Mouse (Mus musculus) E14TG2a.4 (cell line): ENCODE data around the gene Mprip.

Experiments
- H3K27me3 ChIP-seq: 2 replicates; pipeline ENCODE4 v1.6.1; 2014; ENCODE audit warnings: low read length, control low read depth; ENCODE audit not compliant: insufficient read depth
- H3K36me3 ChIP-seq: 2 replicates; pipeline ENCODE4 v1.6.1; 2014; ENCODE audit warnings: low read length, control low read depth; ENCODE audit not compliant: insufficient read depth
- H3K4me1 ChIP-seq: replicated peaks from 2 replicates; pipeline ENCODE4 v1.6.1; 2014; ENCODE audit warnings: low read depth, low read length, control low read depth
- H3K4me3 ChIP-seq: replicated peaks from 2 replicates; pipeline ENCODE4 v1.5.1; 2014; ENCODE audit warnings: mild to moderate bottlenecking, low read length
- H3K9me3 ChIP-seq: 2 replicates; pipeline ENCODE4 v1.6.1; 2014; ENCODE audit warnings: low read length, control low read depth
- CTCF ChIP-seq: conservative IDR thresholded peaks from 2 replicates; pipeline ENCODE4 v1.5.1; 2014; ENCODE audit warnings: low read length
- NANOG ChIP-seq: IDR thresholded peaks from 2 replicates; pipeline ENCODE4 v1.6.1; 2014; ENCODE audit warnings: borderline replicate concordance, low read length, mixed read lengths
- POU5F1 ChIP-seq: IDR thresholded peaks from 2 replicates; pipeline ENCODE4 v1.6.1; 2014; ENCODE audit warnings: low read length, borderline replicate concordance

The Mprip gene

DNA sequence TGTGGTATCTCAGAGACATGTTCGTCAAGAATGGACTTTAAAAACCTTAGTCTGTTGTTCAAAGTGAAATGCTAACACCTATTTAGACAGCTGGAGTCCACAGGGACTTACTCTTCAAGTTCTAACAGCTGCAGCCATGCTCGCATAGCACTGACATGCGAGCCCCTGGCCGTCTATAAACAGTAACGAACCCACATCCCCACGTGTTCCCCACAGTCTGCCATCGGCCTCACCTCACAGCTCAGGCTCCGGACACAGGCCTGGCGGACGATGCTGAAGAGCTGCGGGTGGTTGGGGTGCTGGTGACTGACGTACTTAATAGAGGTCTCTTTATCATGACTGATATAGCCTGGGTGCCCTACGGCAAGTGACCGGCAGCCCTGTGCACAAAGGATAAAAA is 142.4 kb downstream of the Mprip start:
- peaks cover 95% of the 10 kb centered on the region for H3K36me3 ChIP-seq

GRCm38 (mm10) chr11:59804409-59805110 is 143.5 kb downstream of the Mprip start:
- TF ChIP-seq CTCF (no peak), POU5F1 (no peak), NANOG (no peak)
- peaks cover 72% of the 10 kb centered on the region for H3K4me1 ChIP-seq
- H3K4me3 ChIP-seq: no peak overlapping the region
- H3K36me3 ChIP-seq: peaks cover 85% of the 10 kb centered on the region
- no peaks in the 10 kb centered on the region for H3K9me3 ChIP-seq
- H3K27me3 ChIP-seq: no peaks in the 10 kb centered on the region

More for the DNA sequence above, 142.4 kb downstream of the Mprip start:
- TF ChIP-seq POU5F1 (no peak), NANOG (no peak), CTCF (no peak)
- Histone ChIP-seq H3K9me3 (no peaks in the 10 kb centered on the region), H3K4me1 (peaks cover 64% of the 10 kb centered on the region), H3K4me3 (no peak overlapping the region), H3K27me3 (no peaks in the 10 kb centered on the region)

- H3K36me3 ChIP-seq: peaks cover 78% of the 10 kb centered on the region
- H3K27me3 ChIP-seq: no peaks in the 10 kb centered on the region
- H3K4me3 ChIP-seq: no peak overlapping the region
- no peaks in the 10 kb centered on the region for H3K9me3 ChIP-seq
- no peak for TF ChIP-seq CTCF
- TF ChIP-seq NANOG: no peak
- TF ChIP-seq POU5F1: no peak
- H3K4me1 ChIP-seq: peaks cover 72% of the 10 kb centered on the region
Observed at GRCm38 (mm10) chr11:59805256-59805655, 144.2 kb downstream of the Mprip start.

DNA sequence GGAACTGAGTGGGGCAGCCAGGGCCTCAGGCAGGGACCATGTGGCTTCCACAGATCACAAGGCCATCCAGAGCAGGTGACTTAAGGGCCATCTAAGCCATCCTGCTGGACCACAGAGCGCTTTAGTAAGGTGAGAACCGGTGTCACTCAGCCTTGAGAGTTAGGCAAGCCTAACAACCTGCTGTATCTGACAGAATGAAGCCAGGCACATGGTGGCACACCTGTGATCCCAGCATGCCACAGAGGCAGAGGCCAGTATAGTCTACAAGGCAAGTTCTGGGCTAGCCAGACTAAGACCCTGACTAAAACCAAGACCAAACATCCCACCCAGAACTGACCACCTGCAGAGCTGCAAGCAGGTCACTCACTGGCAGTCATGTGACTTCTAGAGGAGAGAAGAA is 144.6 kb downstream of the Mprip start:
- TF ChIP-seq NANOG (no peak), CTCF (no peak), POU5F1 (no peak)
- H3K4me1 ChIP-seq: peaks cover 70% of the 10 kb centered on the region
- H3K36me3 ChIP-seq: peaks cover 74% of the 10 kb centered on the region
- no peaks in the 10 kb centered on the region for H3K9me3 ChIP-seq
- H3K27me3 ChIP-seq: no peaks in the 10 kb centered on the region
- no peak overlapping the region for H3K4me3 ChIP-seq

DNA sequence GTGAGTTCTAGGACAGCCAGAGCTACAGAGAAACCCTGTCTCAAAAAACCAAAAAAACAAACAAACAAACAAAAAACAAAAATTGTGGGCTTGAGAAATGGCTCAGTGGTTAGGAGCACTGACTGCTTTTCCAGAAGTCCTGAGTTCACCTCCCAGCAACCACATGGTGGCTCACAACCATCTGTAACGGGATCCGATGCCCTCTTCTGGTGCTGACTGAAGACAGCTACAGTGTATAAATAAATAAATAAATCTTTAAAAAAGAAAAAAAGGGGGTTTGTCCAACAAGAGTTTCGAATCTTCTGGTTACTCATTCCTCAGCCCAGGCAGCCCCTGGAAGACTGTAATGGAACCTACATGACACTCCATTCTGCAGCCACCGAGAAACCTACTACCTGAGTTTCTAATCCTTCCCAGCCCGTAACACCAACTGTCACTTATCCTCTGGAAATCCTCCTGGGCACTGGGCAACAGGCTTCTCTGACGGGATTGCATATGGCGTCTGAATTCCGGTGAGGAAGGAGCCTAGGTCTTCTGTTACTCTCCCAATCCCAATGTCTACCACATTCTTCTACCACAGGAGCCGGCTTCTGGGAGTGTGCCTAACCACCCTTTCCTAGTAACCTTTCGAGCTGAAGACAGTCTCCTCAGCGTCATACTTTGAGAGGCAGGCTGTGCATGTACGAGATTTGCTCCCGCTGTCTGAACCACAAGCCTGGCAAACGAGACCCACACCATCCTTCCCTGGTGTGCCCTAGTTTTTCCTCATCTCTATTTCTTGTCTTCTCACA is 147.3 kb downstream of the Mprip start:
- H3K27me3 ChIP-seq: no peaks in the 10 kb centered on the region
- no peak for TF ChIP-seq POU5F1
- TF ChIP-seq NANOG: no peak
- TF ChIP-seq CTCF: no peak
- no peaks in the 10 kb centered on the region for H3K9me3 ChIP-seq

GRCm38 (mm10) chr11:59809071-59809669 is 148.1 kb downstream of the Mprip start:
- H3K36me3 ChIP-seq: peaks cover 39% of the 10 kb centered on the region
- no peak for TF ChIP-seq CTCF
- no peak for TF ChIP-seq POU5F1
- TF ChIP-seq NANOG: no peak
- peaks cover 86% of the 10 kb centered on the region for H3K4me1 ChIP-seq
- H3K27me3 ChIP-seq: no peaks in the 10 kb centered on the region
- H3K4me3 ChIP-seq: peak overlapping the region; percentile 90
- no peaks in the 10 kb centered on the region for H3K9me3 ChIP-seq

More for the DNA sequence above, 147.3 kb downstream of the Mprip start:
- Histone ChIP-seq H3K4me3 (peak overlapping the region; percentile 90), H3K36me3 (peaks cover 47% of the 10 kb centered on the region), H3K4me1 (peaks cover 78% of the 10 kb centered on the region)

- no peak for TF ChIP-seq CTCF
- no peak for TF ChIP-seq POU5F1
- no peak for TF ChIP-seq NANOG
- peaks cover 86% of the 10 kb centered on the region for H3K4me1 ChIP-seq
- peaks cover 32% of the 10 kb centered on the region for H3K36me3 ChIP-seq
Observed at GRCm38 (mm10) chr11:59809670-59810474, 148.8 kb downstream of the Mprip start, which contains the start of gene Flcn. Flcn (minus strand) TSS chr11:59810016.

More at GRCm38 (mm10) chr11:59809670-59810474, 148.8 kb downstream of the Mprip start, which contains the start of gene Flcn:
- no peaks in the 10 kb centered on the region for H3K9me3 ChIP-seq
- H3K4me3 ChIP-seq: peak within 1 kb of the TSS; percentile 90
- no peaks in the 10 kb centered on the region for H3K27me3 ChIP-seq
